Mouse (Mus musculus): ENCODE data around the gene Tspan13. TPM values are rescaled to one million over a fixed set of nuclear protein-coding genes. Genes with fewer than 3 reads are reported as not detected.

Gene Tspan13
- polyA plus RNA-seq, 1 experiment from 2014 or later = 182 TPM

- no peak for DNase-seq (ENCODE audit: low spot score, missing footprints)
- 87% methylated on average over 1 of the region's 1 CpGs for WGBS
- Histone ChIP-seq H3K27me3 (ENCODE audit: control insufficient read depth, insufficient read depth, low read length) (no peaks in the 10 kb centered on the region), H3K4me1 (ENCODE audit: control insufficient read depth, insufficient read depth, low read length) (no peaks in the 10 kb centered on the region), H3K4me2 (no peak overlapping the region), H3K27ac (ENCODE audit: low read depth, low read length) (no peak overlapping the region), H3K4me3 (ENCODE audit: low read depth, low read length) (no peak overlapping the region), H3K36me3 (ENCODE audit: control insufficient read depth, insufficient read depth, low read length) (no peaks in the 10 kb centered on the region), H3K9ac (ENCODE audit: low read length) (no peak overlapping the region), H3K9me3 (ENCODE audit: control insufficient read depth, low read length) (0 out of 2 replicates have a peak, but pooled peaks cover 2% of the 10 kb centered on the region)
- ATAC-seq (ENCODE audit: low FRiP score) = no peak
These were observed 23.6 kb upstream of the Tspan13 start for GRCm38 (mm10) chr12:36065911-36066310.

- 85% methylated on average over 2 of the region's 2 CpGs for WGBS
- H3K4me1 ChIP-seq (ENCODE audit: control insufficient read depth, insufficient read depth, low read length) = no peaks in the 10 kb centered on the region
These were observed 15.4 kb upstream of the Tspan13 start for GRCm38 (mm10) chr12:36057699-36058098.

GRCm38 (mm10) chr12:36050276-36050675 is 8.0 kb upstream of the Tspan13 start:
- Histone ChIP-seq H3K27me3 (ENCODE audit: control insufficient read depth, insufficient read depth, low read length) (no peaks in the 10 kb centered on the region), H3K4me1 (ENCODE audit: control insufficient read depth, insufficient read depth, low read length) (no peaks in the 10 kb centered on the region), H3K9ac (ENCODE audit: low read length) (no peak overlapping the region), H3K4me3 (ENCODE audit: low read depth, low read length) (no peak overlapping the region), H3K9me3 (ENCODE audit: control insufficient read depth, low read length) (no peaks in the 10 kb centered on the region), H3K36me3 (ENCODE audit: control insufficient read depth, insufficient read depth, low read length) (no peaks in the 10 kb centered on the region), H3K27ac (ENCODE audit: low read depth, low read length) (no peak overlapping the region), H3K4me2 (no peak overlapping the region)
- DNase-seq (ENCODE audit: low spot score, missing footprints) (peak; percentile 35), ATAC-seq (ENCODE audit: low FRiP score) (no peak)
- WGBS = 89% methylated on average over 1 of the region's 1 CpGs

More at GRCm38 (mm10) chr12:36057699-36058098, 15.4 kb upstream of the Tspan13 start:
- H3K27ac ChIP-seq (ENCODE audit: low read depth, low read length) = no peak overlapping the region
- no peak overlapping the region for H3K4me2 ChIP-seq
- ATAC-seq (ENCODE audit: low FRiP score) = no peak
- H3K9me3 ChIP-seq (ENCODE audit: control insufficient read depth, low read length) = no peaks in the 10 kb centered on the region
- no peak overlapping the region for H3K4me3 ChIP-seq (ENCODE audit: low read depth, low read length)
- H3K36me3 ChIP-seq (ENCODE audit: control insufficient read depth, insufficient read depth, low read length) = no peaks in the 10 kb centered on the region
- no peak for DNase-seq (ENCODE audit: low spot score, missing footprints)
- no peaks in the 10 kb centered on the region for H3K27me3 ChIP-seq (ENCODE audit: control insufficient read depth, insufficient read depth, low read length)
- H3K9ac ChIP-seq (ENCODE audit: low read length) = no peak overlapping the region

- 83% methylated on average over 2 of the region's 2 CpGs for WGBS
- DNase-seq (ENCODE audit: low spot score, missing footprints) = peak; percentile 41
- no peaks in the 10 kb centered on the region for H3K9me3 ChIP-seq (ENCODE audit: control insufficient read depth, low read length)
- no peaks in the 10 kb centered on the region for H3K27me3 ChIP-seq (ENCODE audit: control insufficient read depth, insufficient read depth, low read length)
- H3K9ac ChIP-seq (ENCODE audit: low read length) = no peak overlapping the region
- ATAC-seq (ENCODE audit: low FRiP score) = no peak
- no peaks in the 10 kb centered on the region for H3K36me3 ChIP-seq (ENCODE audit: control insufficient read depth, insufficient read depth, low read length)
- no peak overlapping the region for H3K4me2 ChIP-seq
- no peak overlapping the region for H3K4me3 ChIP-seq (ENCODE audit: low read depth, low read length)
- no peak overlapping the region for H3K27ac ChIP-seq (ENCODE audit: low read depth, low read length)
- H3K4me1 ChIP-seq (ENCODE audit: control insufficient read depth, insufficient read depth, low read length) = no peaks in the 10 kb centered on the region
These were observed 5.3 kb upstream of the Tspan13 start for GRCm38 (mm10) chr12:36047593-36047992.

GRCm38 (mm10) chr12:36046196-36046595 is 3.9 kb upstream of the Tspan13 start:
- H3K9me3 ChIP-seq (ENCODE audit: control insufficient read depth, low read length) = no peaks in the 10 kb centered on the region
- peaks cover under 1% of the 10 kb centered on the region; the same call in 1 of the 2 replicates for H3K4me1 ChIP-seq (ENCODE audit: control insufficient read depth, insufficient read depth, low read length)

GRCm38 (mm10) chr12:36044691-36045090 is 2.4 kb upstream of the Tspan13 start:
- H3K36me3 ChIP-seq (ENCODE audit: control insufficient read depth, insufficient read depth, low read length) = no peaks in the 10 kb centered on the region
- WGBS = 83% methylated on average over 2 of the region's 2 CpGs

More at GRCm38 (mm10) chr12:36046196-36046595, 3.9 kb upstream of the Tspan13 start:
- Histone ChIP-seq H3K4me3 (ENCODE audit: low read depth, low read length) (no peak overlapping the region), H3K36me3 (ENCODE audit: control insufficient read depth, insufficient read depth, low read length) (no peaks in the 10 kb centered on the region), H3K4me2 (no peak overlapping the region), H3K27me3 (ENCODE audit: control insufficient read depth, insufficient read depth, low read length) (no peaks in the 10 kb centered on the region), H3K9ac (ENCODE audit: low read length) (no peak overlapping the region), H3K27ac (ENCODE audit: low read depth, low read length) (no peak overlapping the region)
- ATAC-seq (ENCODE audit: low FRiP score) = no peak
- 64% methylated on average over 5 of the region's 5 CpGs for WGBS
- DNase-seq (ENCODE audit: low spot score, missing footprints) = no peak

GRCm38 (mm10) chr12:36041703-36042347 is 475 bp downstream of the Tspan13 start:
- peak; percentile 97 for DNase-seq (ENCODE audit: low spot score, missing footprints)
- peaks cover 7% of the 10 kb centered on the region for H3K4me1 ChIP-seq (ENCODE audit: control insufficient read depth, insufficient read depth, low read length)
- H3K4me3 ChIP-seq (ENCODE audit: low read depth, low read length) = peak overlapping the region; percentile 96
- H3K27me3 ChIP-seq (ENCODE audit: control insufficient read depth, insufficient read depth, low read length) = no peaks in the 10 kb centered on the region
- peak overlapping the region; percentile 71 for H3K27ac ChIP-seq (ENCODE audit: low read depth, low read length)
- under 1% methylated on average over 47 of the region's 50 CpGs for WGBS
- H3K4me2 ChIP-seq = peak overlapping the region; percentile 58
- ATAC-seq (ENCODE audit: low FRiP score) = peak; percentile 76
- H3K9ac ChIP-seq (ENCODE audit: low read length) = peak overlapping the region; percentile 98
- H3K9me3 ChIP-seq (ENCODE audit: control insufficient read depth, low read length) = no peaks in the 10 kb centered on the region
- H3K36me3 ChIP-seq (ENCODE audit: control insufficient read depth, insufficient read depth, low read length) = no peaks in the 10 kb centered on the region

More at GRCm38 (mm10) chr12:36044691-36045090, 2.4 kb upstream of the Tspan13 start:
- H3K4me1 ChIP-seq (ENCODE audit: control insufficient read depth, insufficient read depth, low read length) = peaks cover 7% of the 10 kb centered on the region
- peak; percentile 73 for DNase-seq (ENCODE audit: low spot score, missing footprints)
- H3K4me2 ChIP-seq = no peak overlapping the region
- no peak for ATAC-seq (ENCODE audit: low FRiP score)
- no peak overlapping the region for H3K27ac ChIP-seq (ENCODE audit: low read depth, low read length)
- H3K4me3 ChIP-seq (ENCODE audit: low read depth, low read length) = no peak overlapping the region
- H3K9me3 ChIP-seq (ENCODE audit: control insufficient read depth, low read length) = no peaks in the 10 kb centered on the region
- no peak overlapping the region for H3K9ac ChIP-seq (ENCODE audit: low read length)
- no peaks in the 10 kb centered on the region for H3K27me3 ChIP-seq (ENCODE audit: control insufficient read depth, insufficient read depth, low read length)

GRCm38 (mm10) chr12:36041281-36041589 is 1.1 kb downstream of the Tspan13 start:
- Histone ChIP-seq H3K27me3 (ENCODE audit: control insufficient read depth, insufficient read depth, low read length) (no peaks in the 10 kb centered on the region), H3K9me3 (ENCODE audit: control insufficient read depth, low read length) (no peaks in the 10 kb centered on the region), H3K4me1 (ENCODE audit: control insufficient read depth, insufficient read depth, low read length) (peaks cover 7% of the 10 kb centered on the region), H3K9ac (ENCODE audit: low read length) (peak overlapping the region; percentile 98), H3K4me3 (ENCODE audit: low read depth, low read length) (peak overlapping the region; percentile 96), H3K36me3 (ENCODE audit: control insufficient read depth, insufficient read depth, low read length) (no peaks in the 10 kb centered on the region), H3K27ac (ENCODE audit: low read depth, low read length) (no peak overlapping the region), H3K4me2 (peak overlapping the region; percentile 58)
- ATAC-seq (ENCODE audit: low FRiP score) (no peak), DNase-seq (ENCODE audit: low spot score, missing footprints) (no peak)
- WGBS = 55% methylated on average over 4 of the region's 4 CpGs

- Histone ChIP-seq H3K27ac (ENCODE audit: low read depth, low read length) (no peak overlapping the region), H3K4me3 (ENCODE audit: low read depth, low read length) (peak overlapping the region; percentile 96), H3K9ac (ENCODE audit: low read length) (peak overlapping the region; percentile 98; the same call in 1 of the 2 replicates), H3K4me2 (peak overlapping the region; percentile 58), H3K4me1 (ENCODE audit: control insufficient read depth, insufficient read depth, low read length) (peaks cover 7% of the 10 kb centered on the region), H3K9me3 (ENCODE audit: control insufficient read depth, low read length) (no peaks in the 10 kb centered on the region), H3K27me3 (ENCODE audit: control insufficient read depth, insufficient read depth, low read length) (no peaks in the 10 kb centered on the region), H3K36me3 (ENCODE audit: control insufficient read depth, insufficient read depth, low read length) (no peaks in the 10 kb centered on the region)
- DNase-seq (ENCODE audit: low spot score, missing footprints) = peak; percentile 86
- ATAC-seq (ENCODE audit: low FRiP score) = no peak
- 60% methylated on average over 10 of the region's 10 CpGs for WGBS
These were observed 1.6 kb downstream of the Tspan13 start for GRCm38 (mm10) chr12:36040571-36041280.
